Mouse (Mus musculus): ENCODE measurements around the gene Rbfox3. TPM values are rescaled to one million over a fixed set of nuclear protein-coding genes. Genes with fewer than 3 reads are reported as not detected.
A peak's percentile ranks its signal among the peaks of the same experiment; 100 is the strongest.

Rbfox3 gene
- total RNA-seq, 2 experiments from 2014 or later: 272 to 280 TPM

GRCm38 (mm10) chr11:118888426-118888825 lies 23.0 kb downstream of the Rbfox3 start:
- DNase-seq (ENCODE audit: extremely low spot score in 1 of 2, low spot score in 2 of 2): no peak
- intact Hi-C loops (cut with DNase I): no loop called here

DNA sequence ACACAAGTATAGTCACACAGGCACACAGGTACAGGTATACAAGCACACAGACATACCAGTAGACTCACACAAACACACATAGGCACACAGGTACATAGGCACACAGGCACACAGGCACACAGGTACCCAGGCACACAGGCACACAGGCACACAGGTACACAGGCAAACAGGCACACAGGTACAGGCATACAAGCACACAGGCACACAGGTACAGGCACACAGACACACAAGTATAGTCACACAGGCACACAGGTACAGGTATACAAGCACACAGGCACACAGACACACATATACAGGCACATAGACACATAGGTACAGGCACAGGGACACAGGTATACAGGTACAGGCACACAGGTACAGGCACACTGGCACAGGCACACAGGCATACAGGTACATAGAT lies 24.2 kb downstream of the Rbfox3 start:
- no peak for DNase-seq (ENCODE audit: extremely low spot score in 1 of 2, low spot score in 2 of 2)
- intact Hi-C loops (cut with DNase I): no loop called here

DNA sequence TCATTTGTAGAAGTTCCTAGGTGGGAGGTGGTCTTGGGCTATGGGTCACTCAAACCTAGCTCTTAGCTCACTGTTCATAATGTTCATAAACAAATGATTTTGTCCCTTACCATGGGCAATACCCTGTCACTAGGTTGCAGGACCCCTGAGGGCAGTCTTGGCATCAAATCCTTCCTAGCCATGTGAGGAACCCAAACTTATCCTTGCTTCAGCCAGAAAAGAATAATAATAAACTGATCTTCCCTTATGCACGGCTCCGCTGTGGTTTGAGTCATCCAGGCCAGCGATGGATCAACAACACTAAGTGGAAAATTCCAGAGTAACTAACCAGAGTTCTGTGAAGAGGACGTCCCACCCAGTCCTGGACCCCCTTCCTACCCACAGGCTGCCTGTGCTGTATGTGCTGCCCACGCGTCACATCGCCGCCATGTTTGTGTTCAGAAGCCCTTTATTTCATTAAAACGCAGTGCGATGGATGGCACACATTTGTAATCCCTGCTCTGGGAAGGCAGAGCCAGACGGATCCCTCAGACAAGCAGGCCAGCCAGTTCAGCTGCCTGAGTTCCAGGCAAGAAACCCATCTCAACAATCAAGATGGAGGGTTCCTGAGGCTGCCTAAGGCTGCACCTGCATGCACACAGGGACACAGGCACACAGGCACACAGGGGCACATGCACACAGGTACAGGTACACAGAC lies 25.0 kb downstream of the Rbfox3 start:
- DNase-seq (ENCODE audit: extremely low spot score in 1 of 2, low spot score in 2 of 2): no peak

GRCm38 (mm10) chr11:118885604-118886003 lies 25.8 kb downstream of the Rbfox3 start:
- DNase-seq (ENCODE audit: extremely low spot score in 1 of 2, low spot score in 2 of 2): no peak
- intact Hi-C loops (cut with DNase I): no loop called here

More for the DNA sequence above, 25.0 kb downstream of the Rbfox3 start:
- intact Hi-C loops (cut with DNase I): no loop called here

DNA sequence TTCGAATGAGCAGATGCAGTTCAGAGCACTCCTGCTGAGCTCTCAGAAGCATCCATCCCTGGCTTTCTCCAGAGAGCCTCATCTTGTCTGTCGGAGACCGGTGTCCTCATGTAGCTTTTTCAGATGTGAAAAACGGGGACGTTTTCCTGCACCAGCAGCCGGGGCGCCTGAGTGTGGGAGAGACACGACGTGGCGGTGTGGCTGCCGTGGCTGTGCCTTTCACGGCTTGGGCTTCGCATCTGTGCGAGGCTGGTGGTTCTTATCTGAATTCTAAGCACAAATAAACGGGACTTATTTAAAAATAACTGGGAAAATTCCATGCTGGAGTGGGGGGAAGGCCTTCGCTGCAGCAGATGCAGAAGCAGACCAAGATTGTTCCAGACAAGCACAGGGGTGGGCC lies 26.3 kb downstream of the Rbfox3 start:
- no peak for DNase-seq (ENCODE audit: extremely low spot score in 1 of 2, low spot score in 2 of 2)
- intact Hi-C loops (cut with DNase I): no loop called here

- DNase-seq (ENCODE audit: extremely low spot score in 1 of 2, low spot score in 2 of 2): no peak
- intact Hi-C loops (cut with DNase I): no loop called here
These were observed 28.3 kb downstream of the Rbfox3 start for GRCm38 (mm10) chr11:118883143-118883542.

- intact Hi-C loops (cut with DNase I): no loop called here
- DNase-seq (ENCODE audit: extremely low spot score in 1 of 2, low spot score in 2 of 2): no peak
These were observed 29.5 kb downstream of the Rbfox3 start for GRCm38 (mm10) chr11:118881786-118882495.

- no peak for DNase-seq (ENCODE audit: extremely low spot score in 1 of 2, low spot score in 2 of 2)
- intact Hi-C loops (cut with DNase I): loop anchor here (5.0 kb wide), 1 partner anchor 98 kb away; no protein-coding TSS in a partner anchor
These were observed 31.8 kb downstream of the Rbfox3 start for GRCm38 (mm10) chr11:118879466-118880150.

- DNase-seq (ENCODE audit: extremely low spot score in 1 of 2, low spot score in 2 of 2): no peak
- intact Hi-C loops (cut with DNase I): loop anchor here (5.0 kb wide), 1 partner anchor 99 kb away; no protein-coding TSS in a partner anchor
These were observed 32.7 kb downstream of the Rbfox3 start for GRCm38 (mm10) chr11:118878605-118879245.

DNA sequence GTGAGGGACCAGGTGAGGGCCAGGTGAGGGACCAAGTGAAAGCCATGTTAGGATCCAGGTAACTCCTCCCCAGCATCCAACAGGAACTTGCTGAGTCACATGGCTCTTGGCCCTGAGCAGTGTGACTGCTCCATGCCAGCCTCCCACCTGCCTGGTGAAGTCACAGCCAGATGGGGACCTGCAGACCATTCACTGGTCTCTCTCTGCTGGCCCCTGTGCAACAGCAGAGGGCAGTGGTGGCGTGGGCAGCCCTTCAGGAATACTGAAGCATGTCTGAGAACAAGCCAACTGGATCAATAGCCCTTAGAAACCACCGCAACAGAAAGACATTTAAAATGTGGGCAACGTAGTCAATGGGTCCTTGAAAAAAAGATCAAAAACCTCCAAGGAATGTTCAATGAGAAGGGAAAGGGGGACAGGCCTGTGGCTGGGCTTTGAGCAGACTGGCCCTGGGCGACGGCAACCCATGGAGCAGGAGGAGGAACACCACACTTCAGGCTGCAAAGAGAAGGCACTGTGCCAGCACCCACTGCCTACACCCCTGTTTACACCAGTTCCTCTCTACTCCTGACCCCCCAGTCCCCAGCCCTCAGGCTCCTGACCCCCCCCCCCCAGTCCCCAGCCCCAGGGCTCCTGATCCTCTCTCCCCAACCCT lies 36.0 kb downstream of the Rbfox3 start:
- peak in 1 of 2 experiments; percentile 59 for DNase-seq (ENCODE audit: extremely low spot score in 1 of 2, low spot score in 2 of 2)
- intact Hi-C loops (cut with DNase I): loop anchor here (5.0 kb wide), 1 partner anchor 102 kb away; no protein-coding TSS in a partner anchor

GRCm38 (mm10) chr11:118874487-118875095 lies 36.8 kb downstream of the Rbfox3 start:
- no peak for DNase-seq (ENCODE audit: extremely low spot score in 1 of 2, low spot score in 2 of 2)
- intact Hi-C loops (cut with DNase I): loop anchor here (5.0 kb wide), 1 partner anchor 103 kb away; no protein-coding TSS in a partner anchor

GRCm38 (mm10) chr11:118874022-118874421 lies 37.4 kb downstream of the Rbfox3 start:
- intact Hi-C loops (cut with DNase I): no loop called here
- DNase-seq (ENCODE audit: extremely low spot score in 1 of 2, low spot score in 2 of 2): no peak

- no peak for DNase-seq (ENCODE audit: extremely low spot score in 1 of 2, low spot score in 2 of 2)
- intact Hi-C loops (cut with DNase I): no loop called here
These were observed 39.9 kb downstream of the Rbfox3 start for GRCm38 (mm10) chr11:118871527-118871926.

DNA sequence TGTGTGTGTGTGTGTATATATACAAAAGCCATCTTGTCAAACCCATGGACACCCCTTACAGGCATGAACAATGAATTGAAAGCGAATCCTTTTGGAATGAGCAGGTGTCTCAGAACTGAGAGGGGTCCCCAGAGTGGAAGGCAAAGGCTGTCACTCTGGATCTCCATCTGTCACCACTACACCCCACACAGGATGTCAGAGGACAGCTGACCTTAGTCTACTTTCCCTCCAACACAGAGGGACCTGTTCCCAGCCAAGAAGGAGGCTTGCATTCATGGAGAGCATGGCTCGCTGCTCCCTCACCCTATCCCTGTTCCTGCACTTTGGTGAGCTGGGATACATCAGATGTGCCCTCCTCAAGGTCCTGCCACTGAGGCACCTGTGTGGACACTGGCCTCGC lies 48.0 kb downstream of the Rbfox3 start:
- no peak for DNase-seq (ENCODE audit: extremely low spot score in 1 of 2, low spot score in 2 of 2)
- intact Hi-C loops (cut with DNase I): no loop called here

- DNase-seq (ENCODE audit: extremely low spot score in 1 of 2, low spot score in 2 of 2): peak in 1 of 2 experiments; percentile 70
These were observed 49.5 kb downstream of the Rbfox3 start for GRCm38 (mm10) chr11:118861801-118862431.

GRCm38 (mm10) chr11:118861246-118861645 lies 50.2 kb downstream of the Rbfox3 start:
- intact Hi-C loops (cut with DNase I): no loop called here
- no peak for DNase-seq (ENCODE audit: extremely low spot score in 1 of 2, low spot score in 2 of 2)

More at GRCm38 (mm10) chr11:118861801-118862431, 49.5 kb downstream of the Rbfox3 start:
- intact Hi-C loops (cut with DNase I): no loop called here

GRCm38 (mm10) chr11:118860812-118861211 lies 50.6 kb downstream of the Rbfox3 start:
- intact Hi-C loops (cut with DNase I): no loop called here
- no peak for DNase-seq (ENCODE audit: extremely low spot score in 1 of 2, low spot score in 2 of 2)

GRCm38 (mm10) chr11:118859839-118860238 lies 51.6 kb downstream of the Rbfox3 start:
- intact Hi-C loops (cut with DNase I): loop anchor here (5.0 kb wide), 1 partner anchor 47 kb away; no protein-coding TSS in a partner anchor

More at GRCm38 (mm10) chr11:118859839-118860238, 51.6 kb downstream of the Rbfox3 start:
- DNase-seq (ENCODE audit: extremely low spot score in 1 of 2, low spot score in 2 of 2): no peak

Data from left cerebral cortex, postnatal 10 days (tissue).